Mouse (Mus musculus) brain, adult 2 months (tissue): ENCODE measurements around the gene St6galnac6.

ENCODE experiments used
- DNase-seq: peaks from one replicate; pipeline ENCODE4 v3.0.0; 2011; ENCODE audit warnings: low read depth, low spot score

The St6galnac6 gene

GRCm38 (mm10) chr2:32617109-32617508 lies 17.6 kb downstream of the St6galnac6 start:
- DNase-seq = no peak

GRCm38 (mm10) chr2:32617601-32618000 lies 18.1 kb downstream of the St6galnac6 start:
- peak; percentile 48 for DNase-seq

- no peak for DNase-seq
Measured at GRCm38 (mm10) chr2:32618051-32618450, 18.5 kb downstream of the St6galnac6 start.

- peak; percentile 49 for DNase-seq
Measured at GRCm38 (mm10) chr2:32620682-32621516, 21.4 kb downstream of the St6galnac6 start.

GRCm38 (mm10) chr2:32621517-32621859 lies 22.0 kb downstream of the St6galnac6 start, which contains the start of gene Ak1:
Ak1 (plus strand) TSS chr2:32621758.
- no peak for DNase-seq

GRCm38 (mm10) chr2:32624111-32624748 lies 24.7 kb downstream of the St6galnac6 start:
- DNase-seq = no peak

- peak; percentile 98 for DNase-seq
Measured at GRCm38 (mm10) chr2:32625212-32625872, 25.8 kb downstream of the St6galnac6 start.

GRCm38 (mm10) chr2:32625873-32626694 lies 26.6 kb downstream of the St6galnac6 start:
- DNase-seq = peak; percentile 95

GRCm38 (mm10) chr2:32627266-32628043 lies 27.9 kb downstream of the St6galnac6 start:
- DNase-seq = peak; percentile 39

GRCm38 (mm10) chr2:32628044-32628550 lies 28.6 kb downstream of the St6galnac6 start:
- peak; percentile 36 for DNase-seq

GRCm38 (mm10) chr2:32628729-32629128 lies 29.2 kb downstream of the St6galnac6 start:
- DNase-seq = peak; percentile 73

- peak; percentile 82 for DNase-seq
Measured at GRCm38 (mm10) chr2:32629276-32629976, 29.9 kb downstream of the St6galnac6 start.

- DNase-seq = no peak
Measured at GRCm38 (mm10) chr2:32630036-32630435, 30.5 kb downstream of the St6galnac6 start.

GRCm38 (mm10) chr2:32631046-32631445 lies 31.5 kb downstream of the St6galnac6 start:
- DNase-seq = no peak

GRCm38 (mm10) chr2:32631737-32632394 lies 32.4 kb downstream of the St6galnac6 start:
- DNase-seq = peak; percentile 91

- DNase-seq = no peak
Measured at GRCm38 (mm10) chr2:32633660-32634059, 34.2 kb downstream of the St6galnac6 start.

- DNase-seq = no peak
Measured at GRCm38 (mm10) chr2:32634277-32635105, 35.0 kb downstream of the St6galnac6 start.

GRCm38 (mm10) chr2:32636617-32637016 lies 37.1 kb downstream of the St6galnac6 start:
- DNase-seq = no peak
